Mouse (Mus musculus) MEL-GATA-1-ER (cell line): ENCODE data around the gene Gtpbp4.
"Not testable (repeated sequence)": the region's sequence is repeated elsewhere in the genome, so short reads cannot be mapped to it uniquely, and the experiment has no call there.

Experiments
- DNase-seq: peaks from one replicate; pipeline ENCODE4 v3.0.0-alpha.2; 2012; ENCODE audit warnings: low read depth; ENCODE audit errors: extremely low read depth

Gene Gtpbp4

GRCm38 (mm10) chr13:8972972-8973371 is 22.9 kb downstream of the Gtpbp4 start:
- no peak for DNase-seq

DNA sequence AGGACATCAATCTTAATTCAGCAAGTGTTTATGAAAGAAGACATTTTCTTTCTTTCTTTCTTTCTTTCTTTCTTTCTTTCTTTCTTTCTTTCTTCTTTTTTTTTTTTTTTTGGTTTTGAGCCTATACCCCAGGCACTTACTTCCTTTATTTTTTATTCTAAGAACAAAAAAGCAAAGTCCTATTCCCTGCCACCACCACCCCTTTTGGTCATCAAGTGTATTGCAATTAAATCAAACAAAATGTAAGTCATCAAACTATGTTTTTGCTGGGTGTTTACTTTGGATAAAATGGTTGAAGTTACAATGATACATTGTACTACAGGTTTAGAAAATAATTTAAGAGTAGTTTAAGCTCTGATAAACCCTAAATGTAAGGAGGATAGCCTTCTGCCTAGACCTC is 23.5 kb downstream of the Gtpbp4 start:
- DNase-seq = no peak

GRCm38 (mm10) chr13:8967742-8968141 is 28.1 kb downstream of the Gtpbp4 start:
- DNase-seq = no peak

DNA sequence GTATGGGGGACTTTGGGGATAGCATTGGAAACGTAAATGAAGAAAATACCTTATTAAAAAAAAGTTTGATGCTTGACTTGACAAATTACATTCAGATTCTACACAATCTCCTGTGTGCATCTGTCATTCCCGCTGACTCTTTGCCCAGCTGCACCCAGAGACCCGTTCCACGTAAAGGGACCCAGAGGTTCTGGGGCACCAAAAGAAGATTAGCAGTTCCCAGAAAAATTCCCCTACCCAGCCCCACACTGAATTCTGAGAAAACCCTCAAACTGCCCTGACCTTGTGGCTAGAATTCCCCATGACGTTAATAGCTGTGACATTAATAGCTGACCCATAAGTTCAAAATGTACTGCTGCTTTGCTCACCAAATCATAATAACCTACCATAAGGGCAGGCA is 30.7 kb downstream of the Gtpbp4 start:
- DNase-seq = no peak

GRCm38 (mm10) chr13:8962266-8962665 is 33.6 kb downstream of the Gtpbp4 start:
- DNase-seq = not testable (repeated sequence)

DNA sequence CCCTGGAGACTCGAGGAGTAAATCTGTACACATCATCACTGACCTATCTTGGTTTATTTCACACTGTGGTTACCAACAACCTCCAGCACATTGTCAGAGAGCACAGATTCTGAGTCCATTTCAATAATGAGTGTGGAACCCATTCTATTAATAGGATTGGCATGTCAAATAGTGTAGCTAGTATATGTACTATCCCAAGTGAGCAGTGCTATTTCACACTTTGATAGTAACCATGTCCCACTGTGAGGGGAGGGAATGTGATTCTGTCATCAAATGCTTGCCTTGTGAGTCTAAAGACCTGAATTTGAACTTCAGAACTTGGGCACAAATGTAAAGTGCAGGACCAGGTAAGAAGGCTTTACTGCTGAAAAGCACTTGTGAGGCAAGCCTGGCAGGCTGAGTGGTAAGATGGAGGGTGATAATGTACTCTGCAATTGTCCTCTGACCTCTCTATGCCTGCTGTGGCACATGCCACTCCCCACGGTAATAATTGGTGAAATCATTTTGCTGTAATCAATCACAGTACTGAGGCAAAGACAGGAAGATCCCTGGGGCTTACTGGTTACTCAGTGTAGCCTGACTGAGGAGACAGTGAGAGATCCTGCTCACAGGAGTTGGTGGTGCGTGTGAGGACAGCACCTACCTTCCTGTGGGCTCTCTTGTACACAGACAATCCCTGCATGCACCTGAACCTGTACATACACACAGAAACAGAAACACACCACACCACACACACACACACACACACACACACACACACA is 34.6 kb downstream of the Gtpbp4 start:
- not testable (repeated sequence) for DNase-seq

- DNase-seq = not testable (repeated sequence)
These were observed 36.3 kb downstream of the Gtpbp4 start for GRCm38 (mm10) chr13:8959554-8959953.

GRCm38 (mm10) chr13:8959058-8959457 is 36.8 kb downstream of the Gtpbp4 start:
- DNase-seq = not testable (repeated sequence)

DNA sequence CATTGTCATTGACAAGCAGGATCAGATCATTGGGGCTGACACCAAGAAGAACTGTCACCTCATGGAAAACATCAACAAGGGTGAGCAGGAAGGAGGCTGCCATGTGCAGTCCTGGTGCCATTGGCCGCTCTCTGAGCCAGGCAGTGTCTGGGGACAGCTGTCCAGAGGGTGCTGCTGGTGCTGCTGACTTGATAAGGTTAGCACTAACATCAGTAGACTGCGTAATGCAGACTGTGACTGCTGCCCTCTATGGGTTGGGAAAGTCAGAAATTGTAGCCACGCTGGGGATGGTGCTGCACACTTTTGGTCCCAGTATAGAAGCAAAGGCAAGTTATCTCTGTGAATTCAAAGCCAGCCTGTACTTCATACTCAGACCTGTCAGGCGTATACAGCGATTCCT is 39.0 kb downstream of the Gtpbp4 start:
- DNase-seq = not testable (repeated sequence)

GRCm38 (mm10) chr13:8955127-8955526 is 40.8 kb downstream of the Gtpbp4 start:
- DNase-seq = not testable (repeated sequence)

DNA sequence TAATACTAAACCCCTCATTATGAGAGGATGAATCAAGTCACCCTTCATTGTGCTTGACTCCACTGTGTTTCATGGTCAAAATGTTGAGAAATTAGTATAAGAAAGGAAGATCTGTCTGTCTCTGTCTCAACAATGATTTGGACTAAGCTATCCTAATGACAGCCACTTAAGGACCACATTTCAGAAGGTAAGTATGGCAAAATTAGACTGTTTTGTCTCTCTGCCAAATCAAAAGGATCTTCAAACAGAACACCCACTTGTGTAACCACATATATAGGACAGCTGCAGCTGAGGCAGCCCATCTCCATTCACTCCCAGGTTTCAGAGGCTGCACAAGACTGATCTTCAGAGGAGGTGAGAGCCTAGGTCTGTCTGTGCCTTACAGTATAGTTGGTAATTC is 43.3 kb downstream of the Gtpbp4 start, which contains the start of gene Idi2:
Gene Idi2 (plus strand): TSS at position 301 of the 400 bp plus-strand sequence.
- DNase-seq = not testable (repeated sequence)

DNA sequence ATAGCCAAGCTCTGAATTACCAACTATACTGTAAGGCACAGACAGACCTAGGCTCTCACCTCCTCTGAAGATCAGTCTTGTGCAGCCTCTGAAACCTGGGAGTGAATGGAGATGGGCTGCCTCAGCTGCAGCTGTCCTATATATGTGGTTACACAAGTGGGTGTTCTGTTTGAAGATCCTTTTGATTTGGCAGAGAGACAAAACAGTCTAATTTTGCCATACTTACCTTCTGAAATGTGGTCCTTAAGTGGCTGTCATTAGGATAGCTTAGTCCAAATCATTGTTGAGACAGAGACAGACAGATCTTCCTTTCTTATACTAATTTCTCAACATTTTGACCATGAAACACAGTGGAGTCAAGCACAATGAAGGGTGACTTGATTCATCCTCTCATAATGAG is 47.8 kb downstream of the Gtpbp4 start, which contains the start of gene Gm9745:
Gene Gm9745 (minus strand): TSS at position 101 of the 400 bp plus-strand sequence.
- DNase-seq = not testable (repeated sequence)

DNA sequence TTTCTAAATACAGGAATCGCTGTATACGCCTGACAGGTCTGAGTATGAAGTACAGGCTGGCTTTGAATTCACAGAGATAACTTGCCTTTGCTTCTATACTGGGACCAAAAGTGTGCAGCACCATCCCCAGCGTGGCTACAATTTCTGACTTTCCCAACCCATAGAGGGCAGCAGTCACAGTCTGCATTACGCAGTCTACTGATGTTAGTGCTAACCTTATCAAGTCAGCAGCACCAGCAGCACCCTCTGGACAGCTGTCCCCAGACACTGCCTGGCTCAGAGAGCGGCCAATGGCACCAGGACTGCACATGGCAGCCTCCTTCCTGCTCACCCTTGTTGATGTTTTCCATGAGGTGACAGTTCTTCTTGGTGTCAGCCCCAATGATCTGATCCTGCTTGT is 52.1 kb downstream of the Gtpbp4 start:
- not testable (repeated sequence) for DNase-seq

GRCm38 (mm10) chr13:8941701-8942100 is 54.2 kb downstream of the Gtpbp4 start:
- not testable (repeated sequence) for DNase-seq

DNA sequence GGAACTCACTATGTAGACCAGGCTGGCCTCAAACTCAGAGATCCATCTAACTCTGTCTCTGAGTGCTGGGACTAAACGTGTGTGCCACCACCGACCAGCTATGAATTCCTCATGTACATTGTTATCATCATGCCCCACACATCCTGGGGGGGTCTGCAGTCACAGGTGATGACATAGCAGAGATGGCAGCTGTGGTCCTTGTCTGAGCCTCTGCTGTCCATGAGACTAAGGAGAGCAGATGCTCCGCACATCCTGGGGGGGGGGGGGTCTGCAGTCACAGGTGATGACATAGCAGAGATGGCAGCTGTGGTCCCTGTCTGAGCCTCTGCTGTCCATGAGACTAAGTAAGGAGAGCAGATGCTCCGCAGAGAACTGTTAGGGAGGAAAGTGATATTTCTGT is 54.8 kb downstream of the Gtpbp4 start:
- not testable (repeated sequence) for DNase-seq

DNA sequence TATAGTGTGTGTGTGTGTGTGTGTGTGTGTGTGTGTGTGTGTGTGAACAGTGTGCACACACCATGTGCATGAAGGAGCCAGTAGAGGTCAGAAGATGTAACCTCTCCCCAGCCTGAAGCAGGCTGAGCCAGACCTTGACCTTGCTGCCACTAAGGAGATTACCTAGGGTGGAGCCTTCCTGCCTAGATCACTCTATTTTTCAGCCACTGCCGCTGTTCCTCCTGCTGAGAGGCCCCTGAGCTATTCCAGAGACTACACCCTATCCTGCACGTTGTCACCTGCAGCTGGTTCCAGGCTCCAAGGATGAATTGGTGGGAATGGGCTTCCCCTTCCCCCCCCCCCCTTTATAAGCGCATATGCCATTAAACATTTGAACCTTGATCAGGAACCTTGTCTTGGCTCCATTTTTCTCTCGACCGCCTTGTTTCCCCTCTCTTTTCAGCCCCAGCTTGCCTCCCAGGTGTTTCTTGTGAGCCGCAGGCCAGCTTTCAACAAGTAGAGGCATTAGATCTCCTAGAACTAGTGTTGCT is 58.2 kb downstream of the Gtpbp4 start:
- DNase-seq = not testable (repeated sequence)

GRCm38 (mm10) chr13:8933499-8933898 is 62.4 kb downstream of the Gtpbp4 start:
- DNase-seq = peak; percentile 3
